Mouse (Mus musculus): ENCODE measurements around the gene Cd6. TPM values are rescaled to one million over a fixed set of nuclear protein-coding genes. Genes with fewer than 3 reads are reported as not detected.

Gene Cd6
- polyA plus RNA-seq, 1 experiment, result not detected

- TF ChIP-seq GATA1 (IDR thresholded peaks at IDR 0.05; ENCODE audit: low read length), result no peak
Observed at GRCm38 (mm10) chr19:10763381-10764031, 66.4 kb downstream of the Cd6 start.

- TF ChIP-seq GATA1 (IDR thresholded peaks at IDR 0.05; ENCODE audit: low read length), result no peak
Observed at GRCm38 (mm10) chr19:10762468-10762867, 67.4 kb downstream of the Cd6 start.

GRCm38 (mm10) chr19:10761794-10762415 lies 68.0 kb downstream of the Cd6 start:
- TF ChIP-seq GATA1 (IDR thresholded peaks at IDR 0.05; ENCODE audit: low read length), result no peak

GRCm38 (mm10) chr19:10759983-10760831 lies 69.7 kb downstream of the Cd6 start:
- TF ChIP-seq GATA1 (IDR thresholded peaks at IDR 0.05; ENCODE audit: low read length), result no peak

- no peak for TF ChIP-seq GATA1 (IDR thresholded peaks at IDR 0.05; ENCODE audit: low read length)
Observed at GRCm38 (mm10) chr19:10759525-10759924, 70.3 kb downstream of the Cd6 start.

- no peak for TF ChIP-seq GATA1 (IDR thresholded peaks at IDR 0.05; ENCODE audit: low read length)
Observed at GRCm38 (mm10) chr19:10758708-10759107, 71.2 kb downstream of the Cd6 start.

- no peak for TF ChIP-seq GATA1 (IDR thresholded peaks at IDR 0.05; ENCODE audit: low read length)
Observed at GRCm38 (mm10) chr19:10757526-10757925, 72.3 kb downstream of the Cd6 start.

- no peak for TF ChIP-seq GATA1 (IDR thresholded peaks at IDR 0.05; ENCODE audit: low read length)
Observed at GRCm38 (mm10) chr19:10757125-10757524, 72.7 kb downstream of the Cd6 start.

GRCm38 (mm10) chr19:10752646-10753045 lies 77.2 kb downstream of the Cd6 start:
- no peak for TF ChIP-seq GATA1 (IDR thresholded peaks at IDR 0.05; ENCODE audit: low read length)

- no peak for TF ChIP-seq GATA1 (IDR thresholded peaks at IDR 0.05; ENCODE audit: low read length)
Observed at GRCm38 (mm10) chr19:10752106-10752505, 77.8 kb downstream of the Cd6 start.

GRCm38 (mm10) chr19:10751607-10752006 lies 78.3 kb downstream of the Cd6 start:
- no peak for TF ChIP-seq GATA1 (IDR thresholded peaks at IDR 0.05; ENCODE audit: low read length)

- no peak for TF ChIP-seq GATA1 (IDR thresholded peaks at IDR 0.05; ENCODE audit: low read length)
Observed at GRCm38 (mm10) chr19:10750161-10750560, 79.7 kb downstream of the Cd6 start.

- no peak for TF ChIP-seq GATA1 (IDR thresholded peaks at IDR 0.05; ENCODE audit: low read length)
Observed at GRCm38 (mm10) chr19:10749295-10749694, 80.6 kb downstream of the Cd6 start.

- TF ChIP-seq GATA1 (IDR thresholded peaks at IDR 0.05; ENCODE audit: low read length), result no peak
Observed at GRCm38 (mm10) chr19:10748401-10749102, 81.3 kb downstream of the Cd6 start.

GRCm38 (mm10) chr19:10747718-10748117 lies 82.1 kb downstream of the Cd6 start:
- TF ChIP-seq GATA1 (IDR thresholded peaks at IDR 0.05; ENCODE audit: low read length), result no peak

GRCm38 (mm10) chr19:10747182-10747581 lies 82.7 kb downstream of the Cd6 start:
- no peak for TF ChIP-seq GATA1 (IDR thresholded peaks at IDR 0.05; ENCODE audit: low read length)

Measured in G1E-ER4 (cell line).